Mouse (Mus musculus) myocyte (in vitro differentiated cells): Measurements from ENCODE around the gene Stx18. TPM values are rescaled to one million over a fixed set of nuclear protein-coding genes. Genes with fewer than 3 reads are reported as not detected.
A peak's percentile ranks its signal among the peaks of the same experiment; 100 is the strongest.

Experiments
- H3K27me3 ChIP-seq: one replicate; pipeline ENCODE4 v1.6.1; 2011; ENCODE audit not compliant: control insufficient read depth, insufficient read depth, insufficient read length
- H3K36me3 ChIP-seq: one replicate; pipeline ENCODE4 v1.6.1; 2011; ENCODE audit not compliant: control insufficient read depth, insufficient read depth
- H3K4me2 ChIP-seq: one replicate; pipeline ENCODE4 v1.6.1; 2011; ENCODE audit warnings: low read depth, control low read depth
- H3K4me3 ChIP-seq: one replicate; pipeline ENCODE4 v1.5.1; 2011; ENCODE audit warnings: mild to moderate bottlenecking, control low read depth, moderate library complexity
- H3K79me2 ChIP-seq: one replicate; pipeline ENCODE4 v1.6.1; 2011; ENCODE audit not compliant: control insufficient read depth, insufficient read depth
- H3ac ChIP-seq: one replicate; pipeline ENCODE4 v1.6.1; 2011; ENCODE audit not compliant: control insufficient read depth, insufficient read length
- CEBPB ChIP-seq: IDR thresholded peaks from 2 replicates; pipeline ENCODE4 v1.6.1; 2011; ENCODE audit warnings: mild to moderate bottlenecking, moderate library complexity; ENCODE audit not compliant: poor library complexity, insufficient read depth, severe bottlenecking
- E2F4 ChIP-seq: IDR thresholded peaks from one replicate; pipeline ENCODE4 v1.6.1; 2011; ENCODE audit warnings: mild to moderate bottlenecking, control low read depth, moderate library complexity; ENCODE audit not compliant: insufficient read depth
- MAX ChIP-seq: IDR thresholded peaks from one replicate; pipeline ENCODE4 v1.6.1; 2011; ENCODE audit warnings: low read depth, mild to moderate bottlenecking, control low read depth
- MYOD1 ChIP-seq, 3 experiments: IDR thresholded peaks; one replicate each; pipeline ENCODE4 v1.6.1; 2011; ENCODE audit warnings: control low read depth in 2 of 3, low read depth in 2 of 3, mild to moderate bottlenecking in 2 of 3, moderate library complexity in 1 of 3; ENCODE audit not compliant: insufficient read length in 2 of 3, control insufficient read depth in 1 of 3
- MYOG ChIP-seq, 3 experiments: IDR thresholded peaks; one replicate each; pipeline ENCODE4 v1.6.1; 2011; ENCODE audit warnings: control low read depth in 2 of 3, low read depth in 2 of 3, mild to moderate bottlenecking in 2 of 3; ENCODE audit not compliant: insufficient read length in 2 of 3, control insufficient read depth in 1 of 3, insufficient read depth in 1 of 3
- POLR2A ChIP-seq: IDR thresholded peaks from one replicate; pipeline ENCODE4 v1.6.1; 2011; ENCODE audit warnings: low read depth, mild to moderate bottlenecking, control low read depth, moderate library complexity; ENCODE audit not compliant: insufficient read length
- POLR2AphosphoS2 ChIP-seq: IDR thresholded peaks from one replicate; pipeline ENCODE4 v1.6.1; 2011; ENCODE audit warnings: low read depth, control low read depth; ENCODE audit not compliant: insufficient read length
- REST ChIP-seq: IDR thresholded peaks from one replicate; pipeline ENCODE4 v1.6.1; 2011; ENCODE audit warnings: mild to moderate bottlenecking, control low read depth, moderate library complexity; ENCODE audit not compliant: insufficient read depth, insufficient read length
- SRF ChIP-seq: IDR thresholded peaks from one replicate; pipeline ENCODE4 v1.6.1; 2011; ENCODE audit warnings: low read depth; ENCODE audit not compliant: control insufficient read depth, insufficient read length
- TCF12 ChIP-seq: IDR thresholded peaks from one replicate; pipeline ENCODE4 v1.6.1; 2011; ENCODE audit warnings: mild to moderate bottlenecking, control low read depth; ENCODE audit not compliant: poor library complexity, insufficient read depth, severe bottlenecking
- TCF3 ChIP-seq: IDR thresholded peaks from one replicate; pipeline ENCODE4 v1.6.1; 2011; ENCODE audit warnings: low read depth, control low read depth; ENCODE audit not compliant: insufficient read length
- USF1 ChIP-seq: IDR thresholded peaks from one replicate; pipeline ENCODE4 v1.6.1; 2011; ENCODE audit warnings: low read depth, mild to moderate bottlenecking, control low read depth, moderate library complexity
- polyA plus RNA-seq: library from polyadenylated mRNA; unstranded; fragments of >200 nt; fragmentation: generic; extraction: Trizol; gene quantifications from one replicate; pipeline ENCODE4 v1.2.1, GENCODE M21; 2012; ENCODE audit warnings: missing spikeins

The Stx18 gene
- 24.9 TPM for polyA plus RNA-seq

GRCm38 (mm10) chr5:38038710-38039592 lies at the start of gene Stx18:
Gene Stx18 (plus strand): TSS chr5:38038742.
- TF ChIP-seq MYOG (IDR thresholded peaks at IDR 0.05; ENCODE audit: control insufficient read depth in 1 of 3, insufficient read depth in 1 of 3, insufficient read length in 2 of 3, low read depth in 2 of 3) (peak in 1 of 3 experiments; percentile 64), MYOD1 (IDR thresholded peaks at IDR 0.05; ENCODE audit: control insufficient read depth in 1 of 3, insufficient read length in 2 of 3, low read depth in 2 of 3) (no peak), TCF12 (no peak), SRF (peak; percentile 59), E2F4 (peak; percentile 19), POLR2AphosphoS2 (peak; percentile 83), POLR2A (peak; percentile 89), REST (peak; percentile 15), CEBPB (no peak), USF1 (no peak)

GRCm38 (mm10) chr5:37992346-37992745 lies 46.2 kb upstream of the Stx18 start:
- H3K79me2 ChIP-seq = no peaks in the 10 kb centered on the region
- H3K27me3 ChIP-seq = peaks cover 4% of the 10 kb centered on the region
- no peak overlapping the region for H3K4me2 ChIP-seq
- no peak for TF ChIP-seq TCF12
- TF ChIP-seq SRF = no peak
- TF ChIP-seq POLR2AphosphoS2 = no peak
- no peak for TF ChIP-seq MYOD1 (IDR thresholded peaks at IDR 0.05; ENCODE audit: control insufficient read depth in 1 of 3, insufficient read length in 2 of 3, low read depth in 2 of 3)
- no peak for TF ChIP-seq REST
- TF ChIP-seq POLR2A = no peak
- no peak for TF ChIP-seq USF1
- no peak for TF ChIP-seq MYOG (IDR thresholded peaks at IDR 0.05; ENCODE audit: control insufficient read depth in 1 of 3, insufficient read depth in 1 of 3, insufficient read length in 2 of 3, low read depth in 2 of 3)
- TF ChIP-seq E2F4 = no peak
- TF ChIP-seq TCF3 = no peak
- H3ac ChIP-seq = no peak overlapping the region
- H3K36me3 ChIP-seq = no peaks in the 10 kb centered on the region
- H3K4me3 ChIP-seq = no peak overlapping the region

More at GRCm38 (mm10) chr5:38038710-38039592, at the start of gene Stx18:
- Histone ChIP-seq H3K4me3 (peak within 1 kb of the TSS; percentile 69), H3ac (peak within 1 kb of the TSS; percentile 32), H3K4me2 (peak within 1 kb of the TSS; percentile 97), H3K79me2 (peaks cover 12% of the 10 kb centered on the region), H3K27me3 (peaks cover 5% of the 10 kb centered on the region), H3K36me3 (no peaks in the 10 kb centered on the region)

- Histone ChIP-seq H3K4me2 (no peak overlapping the region), H3ac (no peak overlapping the region), H3K79me2 (no peaks in the 10 kb centered on the region), H3K4me3 (no peak overlapping the region), H3K27me3 (peaks cover 53% of the 10 kb centered on the region), H3K36me3 (no peaks in the 10 kb centered on the region)
- TF ChIP-seq MYOG (IDR thresholded peaks at IDR 0.05; ENCODE audit: control insufficient read depth in 1 of 3, insufficient read depth in 1 of 3, insufficient read length in 2 of 3, low read depth in 2 of 3) (no peak), REST (no peak), MYOD1 (IDR thresholded peaks at IDR 0.05; ENCODE audit: control insufficient read depth in 1 of 3, insufficient read length in 2 of 3, low read depth in 2 of 3) (no peak)
These were observed 39.7 kb upstream of the Stx18 start for GRCm38 (mm10) chr5:37998805-37999204.

DNA sequence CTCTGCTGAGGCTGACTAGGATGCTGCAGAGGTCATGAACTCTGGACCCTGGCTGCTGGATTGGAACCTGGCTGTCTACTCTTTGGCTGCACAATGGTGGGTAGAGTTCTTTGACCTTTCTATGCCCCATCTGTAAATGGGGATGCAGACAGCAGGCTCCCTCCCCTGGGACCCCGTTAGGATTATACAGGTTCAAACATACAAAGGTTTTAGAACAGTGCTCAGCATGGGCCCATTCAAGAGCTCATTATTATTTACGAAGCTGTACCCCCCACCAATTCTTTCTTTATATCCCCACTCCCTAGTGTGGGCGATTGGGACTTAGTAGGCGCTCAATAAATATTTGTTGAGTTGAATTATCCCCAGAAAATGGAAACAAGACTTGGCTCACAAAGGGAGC lies 36.0 kb upstream of the Stx18 start:
- Histone ChIP-seq H3K4me2 (no peak overlapping the region), H3K36me3 (no peaks in the 10 kb centered on the region), H3K27me3 (peaks cover 55% of the 10 kb centered on the region)

GRCm38 (mm10) chr5:38004746-38005145 lies 33.8 kb upstream of the Stx18 start:
- Histone ChIP-seq H3ac (no peak overlapping the region), H3K27me3 (peaks cover 35% of the 10 kb centered on the region), H3K4me3 (no peak overlapping the region), H3K4me2 (no peak overlapping the region), H3K79me2 (no peaks in the 10 kb centered on the region), H3K36me3 (no peaks in the 10 kb centered on the region)
- no peak for TF ChIP-seq MAX
- TF ChIP-seq MYOD1 (IDR thresholded peaks at IDR 0.05; ENCODE audit: control insufficient read depth in 1 of 3, insufficient read length in 2 of 3, low read depth in 2 of 3) = no peak
- no peak for TF ChIP-seq SRF
- TF ChIP-seq USF1 = no peak
- TF ChIP-seq E2F4 = no peak
- no peak for TF ChIP-seq CEBPB
- no peak for TF ChIP-seq TCF12
- TF ChIP-seq TCF3 = no peak
- TF ChIP-seq REST = no peak
- TF ChIP-seq POLR2A = no peak
- TF ChIP-seq POLR2AphosphoS2 = no peak
- no peak for TF ChIP-seq MYOG (IDR thresholded peaks at IDR 0.05; ENCODE audit: control insufficient read depth in 1 of 3, insufficient read depth in 1 of 3, insufficient read length in 2 of 3, low read depth in 2 of 3)

More for the DNA sequence above, 36.0 kb upstream of the Stx18 start:
- no peak overlapping the region for H3K4me3 ChIP-seq
- H3ac ChIP-seq = no peak overlapping the region
- TF ChIP-seq POLR2AphosphoS2 (no peak), POLR2A (no peak), MYOD1 (IDR thresholded peaks at IDR 0.05; ENCODE audit: control insufficient read depth in 1 of 3, insufficient read length in 2 of 3, low read depth in 2 of 3) (no peak)
- H3K79me2 ChIP-seq = no peaks in the 10 kb centered on the region
